Mouse (Mus musculus) forebrain, embryonic 12.5 days (tissue): ENCODE data around the gene Jade2. TPM values are rescaled to one million over a fixed set of nuclear protein-coding genes. Genes with fewer than 3 reads are reported as not detected.
A peak's percentile ranks its signal among the peaks of the same experiment; 100 is the strongest.

ENCODE experiments used
- ATAC-seq: fragments of 200-750 bp; cut with Nextera tagmentation; 2 replicates; pipeline ENCODE4 v1.8.0; 2017; ENCODE audit warnings: moderate TSS enrichment; ENCODE audit not compliant: low FRiP score
- H3K27ac ChIP-seq: fragments of 300-500 bp; sonication (generic); 2 replicates; pipeline ENCODE4 v1.5.1; 2016; ENCODE audit warnings: mild to moderate bottlenecking
- H3K27me3 ChIP-seq: fragments of 300-500 bp; sonication (generic); 2 replicates; pipeline ENCODE4 v1.6.1; 2016; ENCODE audit warnings: mild to moderate bottlenecking
- H3K36me3 ChIP-seq: fragments of 300-500 bp; sonication (generic); replicated peaks from 2 replicates; pipeline ENCODE4 v1.6.1; 2016; ENCODE audit warnings: mild to moderate bottlenecking
- H3K4me1 ChIP-seq: fragments of 300-500 bp; sonication (generic); 2 replicates; pipeline ENCODE4 v1.6.1; 2016
- H3K4me2 ChIP-seq: fragments of 300-500 bp; sonication (generic); 2 replicates; pipeline ENCODE4 v1.6.1; 2016; ENCODE audit warnings: mild to moderate bottlenecking, moderate library complexity
- H3K4me3 ChIP-seq: fragments of 300-500 bp; sonication (generic); replicated peaks from 2 replicates; pipeline ENCODE4 v1.5.1; 2016; ENCODE audit warnings: mild to moderate bottlenecking
- H3K9ac ChIP-seq: fragments of 300-500 bp; sonication (generic); 2 replicates; pipeline ENCODE4 v1.6.1; 2016; ENCODE audit warnings: mild to moderate bottlenecking
- H3K9me3 ChIP-seq: fragments of 300-500 bp; sonication (generic); 2 replicates; pipeline ENCODE4 v1.6.1; 2016
- WGBS: fragments of 180-500 bp; shearing (Covaris S2); methylation state at CpG from one replicate; pipeline ENCODE4 v1.1.7; 2016; 5-methylcytosine and 5-hydroxymethylcytosine counted together
- polyA plus RNA-seq: library from polyadenylated mRNA; unstranded; fragments of >200 nt; fragmentation: Nextera tagmentation; extraction: Ambion mirVana; gene quantifications from 2 replicates; pipeline ENCODE4 v1.2.1, GENCODE M21; 2016

The Jade2 gene
- polyA plus RNA-seq, result 0.49 and 0.65 TPM in 2 replicates

GRCm38 (mm10) chr11:51857081-51857671, at the start of gene Jade2:
Jade2 (minus strand) TSS chr11:51857653.
- Histone ChIP-seq H3K27ac (peak within 1 kb of the TSS; percentile 53; the same call in 1 of the 2 replicates), H3K27me3 (peaks cover 47% of the 10 kb centered on the region)

GRCm38 (mm10) chr11:51904224-51904623, 46.8 kb upstream of the Jade2 start:
- WGBS, result 87% methylated on average over 3 of the region's 3 CpGs
- Histone ChIP-seq H3K4me3 (no peak overlapping the region), H3K36me3 (no peaks in the 10 kb centered on the region), H3K27ac (no peak overlapping the region), H3K9me3 (no peaks in the 10 kb centered on the region), H3K27me3 (no peaks in the 10 kb centered on the region), H3K4me1 (no peaks in the 10 kb centered on the region), H3K9ac (no peak overlapping the region), H3K4me2 (no peak overlapping the region)
- ATAC-seq, result no peak

More at GRCm38 (mm10) chr11:51857081-51857671, at the start of gene Jade2:
- H3K9ac ChIP-seq, result peak within 1 kb of the TSS; percentile 69
- H3K4me3 ChIP-seq, result peak within 1 kb of the TSS; percentile 61
- no peaks in the 10 kb centered on the region for H3K36me3 ChIP-seq
- H3K9me3 ChIP-seq, result no peaks in the 10 kb centered on the region
- peak within 1 kb of the TSS; percentile 99 for H3K4me2 ChIP-seq
- ATAC-seq, result no peak
- H3K4me1 ChIP-seq, result peaks cover 49% of the 10 kb centered on the region
- WGBS, result under 1% methylated on average over 43 of the region's 47 CpGs

- WGBS, result 90% methylated on average over 10 of the region's 10 CpGs
- no peaks in the 10 kb centered on the region for H3K27me3 ChIP-seq
- ATAC-seq, result no peak
These were observed 42.2 kb upstream of the Jade2 start for GRCm38 (mm10) chr11:51899691-51900090.

GRCm38 (mm10) chr11:51898326-51899080, 41.0 kb upstream of the Jade2 start:
- no peaks in the 10 kb centered on the region for H3K9me3 ChIP-seq
- H3K4me2 ChIP-seq, result no peak overlapping the region
- no peaks in the 10 kb centered on the region for H3K27me3 ChIP-seq
- H3K9ac ChIP-seq, result no peak overlapping the region
- H3K36me3 ChIP-seq, result no peaks in the 10 kb centered on the region
- no peak overlapping the region for H3K27ac ChIP-seq
- H3K4me3 ChIP-seq, result no peak overlapping the region
- no peak for ATAC-seq
- 77% methylated on average over 21 of the region's 21 CpGs for WGBS
- H3K4me1 ChIP-seq, result 0 out of 2 replicates have a peak, but pooled peaks cover 4% of the 10 kb centered on the region

More at GRCm38 (mm10) chr11:51899691-51900090, 42.2 kb upstream of the Jade2 start:
- Histone ChIP-seq H3K9me3 (no peaks in the 10 kb centered on the region), H3K27ac (no peak overlapping the region), H3K4me2 (no peak overlapping the region), H3K4me3 (no peak overlapping the region), H3K4me1 (0 out of 2 replicates have a peak, but pooled peaks cover 4% of the 10 kb centered on the region), H3K36me3 (no peaks in the 10 kb centered on the region), H3K9ac (no peak overlapping the region)

- no peaks in the 10 kb centered on the region for H3K27me3 ChIP-seq
- no peak overlapping the region for H3K4me3 ChIP-seq
- WGBS, result 80% methylated on average over 11 of the region's 11 CpGs
- 0 out of 2 replicates have a peak, but pooled peaks cover 4% of the 10 kb centered on the region for H3K4me1 ChIP-seq
- H3K9me3 ChIP-seq, result no peaks in the 10 kb centered on the region
- ATAC-seq, result no peak
- H3K9ac ChIP-seq, result no peak overlapping the region
- no peaks in the 10 kb centered on the region for H3K36me3 ChIP-seq
- no peak overlapping the region for H3K27ac ChIP-seq
- H3K4me2 ChIP-seq, result no peak overlapping the region
These were observed 39.9 kb upstream of the Jade2 start for GRCm38 (mm10) chr11:51897311-51897710.

GRCm38 (mm10) chr11:51896012-51896411, 38.6 kb upstream of the Jade2 start:
- no peaks in the 10 kb centered on the region for H3K27me3 ChIP-seq
- no peak overlapping the region for H3K4me3 ChIP-seq
- 0 out of 2 replicates have a peak, but pooled peaks cover 4% of the 10 kb centered on the region for H3K4me1 ChIP-seq
- ATAC-seq, result no peak
- H3K9ac ChIP-seq, result no peak overlapping the region
- H3K27ac ChIP-seq, result no peak overlapping the region
- no peaks in the 10 kb centered on the region for H3K36me3 ChIP-seq
- no peaks in the 10 kb centered on the region for H3K9me3 ChIP-seq
- WGBS, result 50% methylated on average over 4 of the region's 4 CpGs
- no peak overlapping the region for H3K4me2 ChIP-seq

GRCm38 (mm10) chr11:51885681-51886080, 28.2 kb upstream of the Jade2 start:
- H3K9ac ChIP-seq, result no peak overlapping the region
- no peak overlapping the region for H3K4me3 ChIP-seq
- no peak overlapping the region for H3K27ac ChIP-seq
- no peak for ATAC-seq
- no peaks in the 10 kb centered on the region for H3K9me3 ChIP-seq
- H3K36me3 ChIP-seq, result no peaks in the 10 kb centered on the region
- WGBS, result 86% methylated on average over 6 of the region's 6 CpGs
- H3K4me2 ChIP-seq, result no peak overlapping the region
- H3K4me1 ChIP-seq, result no peaks in the 10 kb centered on the region
- no peaks in the 10 kb centered on the region; the same call in 1 of the 2 replicates for H3K27me3 ChIP-seq

GRCm38 (mm10) chr11:51884092-51884491, 26.6 kb upstream of the Jade2 start:
- Histone ChIP-seq H3K36me3 (no peaks in the 10 kb centered on the region), H3K27ac (no peak overlapping the region), H3K4me1 (no peaks in the 10 kb centered on the region), H3K9me3 (no peaks in the 10 kb centered on the region), H3K9ac (no peak overlapping the region), H3K27me3 (no peaks in the 10 kb centered on the region; the same call in 1 of the 2 replicates), H3K4me2 (no peak overlapping the region), H3K4me3 (no peak overlapping the region)
- ATAC-seq, result no peak
- WGBS, result 60% methylated on average over 1 of the region's 1 CpGs

- Histone ChIP-seq H3K27ac (no peak overlapping the region), H3K4me3 (no peak overlapping the region), H3K9ac (no peak overlapping the region), H3K36me3 (no peaks in the 10 kb centered on the region), H3K4me1 (no peaks in the 10 kb centered on the region), H3K4me2 (no peak overlapping the region), H3K9me3 (no peaks in the 10 kb centered on the region), H3K27me3 (no peaks in the 10 kb centered on the region; the same call in 1 of the 2 replicates)
- 52% methylated on average over 5 of the region's 5 CpGs for WGBS
- ATAC-seq, result no peak
These were observed 26.2 kb upstream of the Jade2 start for GRCm38 (mm10) chr11:51883670-51884069.

GRCm38 (mm10) chr11:51881776-51882175, 24.3 kb upstream of the Jade2 start:
- H3K36me3 ChIP-seq, result no peaks in the 10 kb centered on the region
- 78% methylated on average over 7 of the region's 7 CpGs for WGBS
- no peaks in the 10 kb centered on the region for H3K4me1 ChIP-seq
- no peaks in the 10 kb centered on the region for H3K9me3 ChIP-seq
- H3K27ac ChIP-seq, result no peak overlapping the region
- H3K27me3 ChIP-seq, result no peaks in the 10 kb centered on the region
- ATAC-seq, result no peak
- no peak overlapping the region for H3K4me2 ChIP-seq
- no peak overlapping the region for H3K4me3 ChIP-seq
- no peak overlapping the region for H3K9ac ChIP-seq

- Histone ChIP-seq H3K9ac (no peak overlapping the region), H3K9me3 (no peaks in the 10 kb centered on the region), H3K27me3 (no peaks in the 10 kb centered on the region), H3K27ac (no peak overlapping the region), H3K36me3 (no peaks in the 10 kb centered on the region), H3K4me2 (no peak overlapping the region), H3K4me1 (no peaks in the 10 kb centered on the region), H3K4me3 (no peak overlapping the region)
- no peak for ATAC-seq
- 87% methylated on average over 15 of the region's 15 CpGs for WGBS
These were observed 23.7 kb upstream of the Jade2 start for GRCm38 (mm10) chr11:51881041-51881730.

- no peak for ATAC-seq
- H3K9ac ChIP-seq, result no peak overlapping the region
- H3K4me3 ChIP-seq, result no peak overlapping the region
- H3K36me3 ChIP-seq, result no peaks in the 10 kb centered on the region
- H3K4me2 ChIP-seq, result no peak overlapping the region
- no peaks in the 10 kb centered on the region for H3K4me1 ChIP-seq
- no peaks in the 10 kb centered on the region for H3K27me3 ChIP-seq
- H3K9me3 ChIP-seq, result no peaks in the 10 kb centered on the region
- 79% methylated on average over 4 of the region's 4 CpGs for WGBS
- no peak overlapping the region for H3K27ac ChIP-seq
These were observed 19.5 kb upstream of the Jade2 start for GRCm38 (mm10) chr11:51876943-51877344.
